Mouse (Mus musculus) midbrain, embryonic 14.5 days (tissue): Measurements from ENCODE around the gene Muc5ac. TPM values are rescaled to one million over a fixed set of nuclear protein-coding genes. Genes with fewer than 3 reads are reported as not detected.

ENCODE experiments used
- ATAC-seq: fragments of 200-750 bp; cut with Nextera tagmentation; 2 replicates; pipeline ENCODE4 v1.8.0; 2017; ENCODE audit warnings: moderate number of reproducible peaks, moderate library complexity; ENCODE audit not compliant: low FRiP score, low TSS enrichment
- DNase-seq: peaks from one replicate; pipeline ENCODE4 v3.0.0-alpha.2; 2015
- H3K27ac ChIP-seq: fragments of 300-500 bp; sonication (generic); replicated peaks from 2 replicates; pipeline ENCODE4 v1.5.1; 2014; ENCODE audit warnings: mild to moderate bottlenecking, low read depth, low read length, moderate library complexity
- H3K27me3 ChIP-seq: fragments of 300-500 bp; sonication (generic); 2 replicates; pipeline ENCODE4 v1.6.1; 2014; ENCODE audit warnings: low read length, control low read depth, mixed read lengths; ENCODE audit not compliant: control insufficient read depth, insufficient read depth
- H3K36me3 ChIP-seq: fragments of 300-500 bp; sonication (generic); 2 replicates; pipeline ENCODE4 v1.6.1; 2014; ENCODE audit warnings: low read length, control low read depth; ENCODE audit not compliant: control insufficient read depth, insufficient read depth
- H3K4me1 ChIP-seq: fragments of 300-500 bp; sonication (generic); 2 replicates; pipeline ENCODE4 v1.6.1; 2014; ENCODE audit warnings: mild to moderate bottlenecking, antibody characterized with exemption, low read length, control low read depth; ENCODE audit not compliant: control insufficient read depth, insufficient read depth
- H3K4me2 ChIP-seq: fragments of 300-500 bp; sonication (generic); 2 replicates; pipeline ENCODE4 v1.6.1; 2014; ENCODE audit warnings: mild to moderate bottlenecking, low read length, moderate library complexity
- H3K4me3 ChIP-seq: fragments of 300-500 bp; sonication (generic); replicated peaks from 2 replicates; pipeline ENCODE4 v1.5.1; 2014; ENCODE audit warnings: low read depth, low read length
- H3K9ac ChIP-seq: fragments of 300-500 bp; sonication (generic); replicated peaks from 2 replicates; pipeline ENCODE4 v1.6.1; 2014; ENCODE audit warnings: mild to moderate bottlenecking, low read length, moderate library complexity
- H3K9me3 ChIP-seq: fragments of 300-500 bp; sonication (generic); 2 replicates; pipeline ENCODE4 v1.6.1; 2016; ENCODE audit warnings: low read length, control low read depth, mixed read lengths; ENCODE audit not compliant: control insufficient read depth
- WGBS: fragments of 180-500 bp; shearing (Covaris S2); extraction: QIAGEN DNeasy Blood & Tissue Kit; methylation state at CpG from one replicate; pipeline ENCODE4 v1.1.7; 2014; 5-methylcytosine and 5-hydroxymethylcytosine counted together
- polyA plus RNA-seq: library from polyadenylated mRNA; unstranded; fragments of >200 nt; fragmentation: Nextera tagmentation; extraction: Ambion mirVana; gene quantifications from 2 replicates; pipeline ENCODE4 v1.2.1, GENCODE M21; 2014

Gene Muc5ac
- polyA plus RNA-seq, 1 experiment from 2014 or later, result not detected

DNA sequence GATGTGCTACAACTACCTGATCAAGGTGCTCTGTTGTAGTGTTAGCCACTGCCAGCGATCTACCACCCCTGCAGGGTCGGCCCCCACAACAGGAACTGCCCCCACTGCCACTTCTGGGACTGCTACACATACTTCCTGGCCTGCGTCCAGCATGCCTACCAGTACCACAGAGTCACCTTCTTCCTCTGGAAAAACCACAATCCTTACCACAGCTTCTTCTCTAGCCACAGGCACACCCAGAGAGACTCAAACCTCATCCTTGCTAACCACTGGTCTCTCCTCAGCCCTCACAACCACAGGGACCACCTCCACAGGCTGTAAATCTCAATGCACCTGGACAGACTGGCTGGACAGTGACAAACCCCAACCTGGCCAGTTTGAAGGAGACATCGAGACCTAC lies 72.3 kb downstream of the Muc5ac start:
- ATAC-seq (no peak), DNase-seq (no peak)
- Histone ChIP-seq H3K4me1 (no peaks in the 10 kb centered on the region), H3K27ac (no peak overlapping the region), H3K36me3 (no peaks in the 10 kb centered on the region), H3K9me3 (no peaks in the 10 kb centered on the region), H3K4me2 (no peak overlapping the region), H3K4me3 (no peak overlapping the region), H3K27me3 (no peaks in the 10 kb centered on the region), H3K9ac (no peak overlapping the region)
- WGBS, result 94% methylated on average over 4 of the region's 4 CpGs

Other genes starting within 250 kb of the Muc5ac start
- 37.9 and 40.2 TPM in 2 replicates for gene Chid1, start 249.1 kb upstream of the Muc5ac start, polyA plus RNA-seq
- 95.4 and 103 TPM in 2 replicates for gene Ap2a2, start 226.8 kb upstream of the Muc5ac start, polyA plus RNA-seq
- 0.15 and 0.29 TPM in 2 replicates for gene Muc6, start 133.7 kb upstream of the Muc5ac start, polyA plus RNA-seq
- 0.18 and 0.46 TPM in 2 replicates for gene Muc2, start 98.6 kb upstream of the Muc5ac start, polyA plus RNA-seq
- gene Muc5b, start 50.1 kb downstream of the Muc5ac start, polyA plus RNA-seq, result 0.03 and 0.04 TPM in 2 replicates
- 61.9 and 79.7 TPM in 2 replicates for gene Tollip, start 129.5 kb downstream of the Muc5ac start, polyA plus RNA-seq
- 23.9 and 33.5 TPM in 2 replicates for gene Brsk2, start 160.8 kb downstream of the Muc5ac start, polyA plus RNA-seq